27 mouse cellular contexts compared by ENCODE assay signal in genomic region chr1:136566386-136566785, GRCm38 (mm10). TPM values are rescaled to one million over a fixed set of nuclear protein-coding genes. Genes with fewer than 3 reads are reported as not detected.
A peak's percentile ranks its signal among the peaks of the same experiment; 100 is the strongest.
DNase-seq lines count a peak whose midpoint lies in the region; ATAC-seq and TF ChIP-seq lines count a peak whose summit lies in the region.
"Had no signal": no experiment of that assay in that cellular context is flagged by ENCODE, and none has a peak within 500 bp of the region (broad histone marks: within the 10 kb centered on the region; RNA-seq: fewer than 3 reads in every experiment).

No protein-coding gene starts in this region.

- H3K4me2 ChIP-seq in stomach, postnatal 0 days (replicated peaks; ENCODE audit: low read depth), result no peak overlapping the region
- H3K4me2 ChIP-seq in hindbrain, embryonic 13.5 days, result no peak overlapping the region
- H3K4me2 ChIP-seq: embryonic facial prominence, embryonic 12.5 days; forebrain, embryonic 12.5 days had no signal

- TF ChIP-seq EP300 in stomach, postnatal 0 days (optimal IDR thresholded peaks at IDR 0.05), result no peak

- peaks cover 72% of the 10 kb centered on the region for H3K4me1 ChIP-seq in E14TG2a.4 (replicated peaks; ENCODE audit: low read depth, low read length)
- H3K4me1 ChIP-seq in stomach, postnatal 0 days (replicated peaks; ENCODE audit: control insufficient read depth, insufficient read depth), result peaks cover 2% of the 10 kb centered on the region; the same call in 1 of the 2 replicates
- H3K4me1 ChIP-seq in hindbrain, embryonic 13.5 days (replicated peaks), result peaks cover 11% of the 10 kb centered on the region

- H3K27ac ChIP-seq in stomach, postnatal 0 days (replicated peaks), result no peak overlapping the region
- H3K27ac ChIP-seq in hindbrain, embryonic 13.5 days, result no peak overlapping the region
- H3K27ac ChIP-seq: embryonic facial prominence, embryonic 10.5 days; embryonic facial prominence, embryonic 12.5 days; forebrain, embryonic 10.5 days; forebrain, embryonic 12.5 days had no signal

- WGBS in stomach, postnatal 0 days, result 93% methylated on average over 5 of the region's 5 CpGs
- 89% methylated on average over 5 of the region's 5 CpGs for WGBS in hindbrain, embryonic 13.5 days

- no peaks in the 10 kb centered on the region for H3K27me3 ChIP-seq in E14TG2a.4 (ENCODE audit: insufficient read depth, low read length)
- H3K27me3 ChIP-seq in stomach, postnatal 0 days (ENCODE audit: control insufficient read depth, insufficient read depth, low read length), result no peaks in the 10 kb centered on the region
- H3K27me3 ChIP-seq in hindbrain, embryonic 13.5 days, result peaks cover 7% of the 10 kb centered on the region
- H3K27me3 ChIP-seq: CH12.LX, Patski had no signal

- H3K9me3 ChIP-seq in E14TG2a.4 (ENCODE audit: low read length), result no peaks in the 10 kb centered on the region
- H3K9me3 ChIP-seq in stomach, postnatal 0 days (ENCODE audit: control insufficient read depth, low read length), result no peaks in the 10 kb centered on the region
- H3K9me3 ChIP-seq in hindbrain, embryonic 13.5 days, result no peaks in the 10 kb centered on the region
- H3K9me3 ChIP-seq: embryonic facial prominence, embryonic 10.5 days; embryonic facial prominence, embryonic 12.5 days; forebrain, embryonic 10.5 days; forebrain, embryonic 12.5 days; G1E had no signal

- no peak for ATAC-seq in stomach, postnatal 0 days (ENCODE audit: low FRiP score, low TSS enrichment)
- ATAC-seq in hindbrain, embryonic 13.5 days (ENCODE audit: low FRiP score), result no peak
- ATAC-seq: activated CD4-positive, CD25-positive, alpha-beta regulatory T cell, adult 4 months; CD4-positive, CD25-positive, alpha-beta regulatory T cell, adult 4 months; forebrain, embryonic 14.5 days; forebrain, embryonic 16.5 days; Patski had no signal

- H3K36me3 ChIP-seq in E14TG2a.4 (ENCODE audit: insufficient read depth, low read length), result no peaks in the 10 kb centered on the region
- no peaks in the 10 kb centered on the region for H3K36me3 ChIP-seq in stomach, postnatal 0 days (ENCODE audit: control insufficient read depth, insufficient read depth, low read length)
- no peaks in the 10 kb centered on the region for H3K36me3 ChIP-seq in hindbrain, embryonic 13.5 days
- H3K36me3 ChIP-seq: embryonic facial prominence, embryonic 10.5 days; embryonic facial prominence, embryonic 12.5 days; forebrain, embryonic 10.5 days; forebrain, embryonic 12.5 days; G1E had no signal

- intact Hi-C loops in left cerebral cortex, postnatal 10 days (cut with DNase I), result no loop called here

- TF ChIP-seq CTCF in E14TG2a.4 (conservative IDR thresholded peaks at IDR 0.05; ENCODE audit: low read length), result no peak
- no peak for TF ChIP-seq CTCF in stomach, postnatal 0 days (IDR thresholded peaks at IDR 0.05; ENCODE audit: low read depth)

- no peak overlapping the region for H3K9ac ChIP-seq in stomach, postnatal 0 days (ENCODE audit: low read length)
- no peak overlapping the region for H3K9ac ChIP-seq in hindbrain, embryonic 13.5 days
- H3K9ac ChIP-seq: embryonic facial prominence, embryonic 12.5 days; forebrain, embryonic 12.5 days had no signal

- peak; percentile 94 for DNase-seq in ES-CJ7 (ENCODE audit: low read depth, low spot score)
- peak; percentile 93 for DNase-seq in R1 (ENCODE audit: low read depth, low spot score)
- peak; percentile 9 for DNase-seq in stomach, postnatal 0 days (ENCODE audit: low spot score)
- no peak for DNase-seq in urinary bladder, postnatal 10 days (ENCODE audit: low spot score)
- no peak for DNase-seq in left cerebral cortex, postnatal 10 days (ENCODE audit: extremely low spot score in 1 of 2, low spot score in 2 of 2)
- DNase-seq: adrenal gland, adult 8-10 months; adrenal gland, postnatal 14 days; adrenal gland, postnatal 36 days; B cell, adult 2 months; cerebellum, adult 11-12 months; cerebellum, adult 2 months; cerebellum, adult 9-10 months; cerebellum, postnatal 10 days; cerebellum, postnatal 25 days had no signal

- H3K4me3 ChIP-seq in E14TG2a.4 (replicated peaks; ENCODE audit: low read length), result peak overlapping the region; percentile 73
- no peak overlapping the region for H3K4me3 ChIP-seq in stomach, postnatal 0 days (ENCODE audit: low read depth, low read length)
- no peak overlapping the region for H3K4me3 ChIP-seq in hindbrain, embryonic 13.5 days
- H3K4me3 ChIP-seq: embryonic facial prominence, embryonic 10.5 days; embryonic facial prominence, embryonic 12.5 days; forebrain, embryonic 10.5 days; forebrain, embryonic 12.5 days had no signal

RNA-seq across cellular contexts. Expression of gene Zfp281, which starts 58.3 kb away (rescaled TPM):
- 7.4 and 7.5 TPM in 2 replicates for polyA plus RNA-seq in stomach, postnatal 0 days (2015; fragmentation: Nextera tagmentation; extraction: Ambion mirVana)
- 25.0 and 25.6 TPM in 2 replicates for polyA plus RNA-seq in hindbrain, embryonic 13.5 days (2015; fragmentation: Nextera tagmentation; extraction: Ambion mirVana)
- total RNA-seq in left cerebral cortex, postnatal 10 days (2021), result 10 to 100 TPM; 33.8 to 34.6 TPM

Comparison
In these comparisons a context has a peak if more than half of its experiments do, and no peak if none do; other contexts are left out.
1. DNase-seq: peak in ES-CJ7 (single experiment), R1 (single experiment) and stomach, postnatal 0 days (single experiment); none in urinary bladder, postnatal 10 days (single experiment) and left cerebral cortex, postnatal 10 days (0 of 2).